Mouse (Mus musculus) liver, embryonic 16.5 days (tissue): ENCODE measurements around the gene Rdh7. TPM values are rescaled to one million over a fixed set of nuclear protein-coding genes. Genes with fewer than 3 reads are reported as not detected.
"Not testable (repeated sequence)": the region's sequence is repeated elsewhere in the genome, so short reads cannot be mapped to it uniquely, and the experiment has no call there.

Experiments
- ATAC-seq: fragments of 200-750 bp; cut with Nextera tagmentation; 2 replicates; pipeline ENCODE4 v1.8.0; 2017; ENCODE audit warnings: low read depth, mild to moderate bottlenecking, moderate number of reproducible peaks, moderate library complexity
- H3K27ac ChIP-seq: fragments of 300-500 bp; sonication (generic); 2 replicates; pipeline ENCODE4 v1.5.1; 2014; ENCODE audit warnings: mild to moderate bottlenecking, low read length
- H3K27me3 ChIP-seq: fragments of 300-500 bp; sonication (generic); 2 replicates; pipeline ENCODE4 v1.6.1; 2014; ENCODE audit warnings: low read depth, low read length, mixed read lengths; ENCODE audit not compliant: control insufficient read depth, insufficient read depth
- H3K36me3 ChIP-seq: fragments of 300-500 bp; sonication (generic); 2 replicates; pipeline ENCODE4 v1.6.1; 2014; ENCODE audit warnings: mild to moderate bottlenecking; ENCODE audit not compliant: control insufficient read depth, insufficient read depth
- H3K4me1 ChIP-seq: fragments of 300-500 bp; sonication (generic); 2 replicates; pipeline ENCODE4 v1.6.1; 2014; ENCODE audit warnings: low read depth, low read length, mixed read lengths; ENCODE audit not compliant: control insufficient read depth
- H3K4me2 ChIP-seq: fragments of 300-500 bp; sonication (generic); 2 replicates; pipeline ENCODE4 v1.6.1; 2014; ENCODE audit warnings: low read depth, low read length, mixed read lengths
- H3K4me3 ChIP-seq: fragments of 300-500 bp; sonication (generic); 2 replicates; pipeline ENCODE4 v1.5.1; 2014; ENCODE audit warnings: low read depth, mild to moderate bottlenecking, low read length
- H3K9ac ChIP-seq: fragments of 300-500 bp; sonication (generic); 2 replicates; pipeline ENCODE4 v1.6.1; 2014; ENCODE audit warnings: low read depth, low read length
- H3K9me3 ChIP-seq: fragments of 300-500 bp; sonication (generic); replicated peaks from 2 replicates; pipeline ENCODE4 v1.6.1; 2016; ENCODE audit warnings: low read length; ENCODE audit not compliant: control insufficient read depth
- WGBS: fragments of 180-500 bp; shearing (Covaris S2); extraction: QIAGEN DNeasy Blood & Tissue Kit; methylation state at CpG from one replicate; pipeline ENCODE4 v1.1.7; 2014; ENCODE audit not compliant: insufficient replicate concordance; 5-methylcytosine and 5-hydroxymethylcytosine counted together
- polyA plus RNA-seq: library from polyadenylated mRNA; unstranded; fragments of >200 nt; fragmentation: Nextera tagmentation; extraction: Ambion mirVana; gene quantifications from 2 replicates; pipeline ENCODE4 v1.2.1, GENCODE M21; 2015

The Rdh7 gene
- polyA plus RNA-seq, 1 experiment from 2014 or later: 33.3 TPM

DNA sequence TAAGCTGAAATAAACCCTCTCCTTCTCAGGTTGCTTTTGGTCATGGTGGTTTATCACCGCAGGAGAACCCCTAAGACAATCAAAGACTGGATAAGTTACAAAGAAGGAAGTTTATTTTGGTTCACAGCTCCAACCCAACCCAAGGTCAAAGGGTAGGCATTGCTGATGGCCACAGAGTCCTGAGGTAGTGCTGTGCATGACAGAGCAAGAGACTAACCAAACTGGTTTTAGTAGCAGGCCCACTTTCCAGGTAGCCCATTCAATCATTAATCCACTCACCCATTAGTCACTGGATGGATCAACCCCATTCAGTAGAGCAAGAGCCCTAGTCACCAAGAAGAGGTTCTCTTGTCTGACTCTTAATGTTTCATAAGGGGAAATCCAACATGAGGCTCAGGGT lies 33.6 kb upstream of the Rdh7 start:
- ATAC-seq: no peak
- Histone ChIP-seq H3K9ac (no peak overlapping the region), H3K27ac (no peak overlapping the region), H3K36me3 (no peaks in the 10 kb centered on the region), H3K27me3 (no peaks in the 10 kb centered on the region), H3K4me2 (no peak overlapping the region), H3K4me3 (no peak overlapping the region), H3K4me1 (no peaks in the 10 kb centered on the region), H3K9me3 (no peaks in the 10 kb centered on the region)
- WGBS: 77% methylated on average over 1 of the region's 1 CpGs

GRCm38 (mm10) chr10:127917651-127918050 lies 29.0 kb upstream of the Rdh7 start:
- Histone ChIP-seq H3K27ac (no peak overlapping the region), H3K9me3 (no peaks in the 10 kb centered on the region), H3K4me1 (no peaks in the 10 kb centered on the region), H3K36me3 (no peaks in the 10 kb centered on the region), H3K9ac (no peak overlapping the region), H3K27me3 (no peaks in the 10 kb centered on the region), H3K4me2 (no peak overlapping the region), H3K4me3 (no peak overlapping the region)
- WGBS: 78% methylated on average over 5 of the region's 5 CpGs
- ATAC-seq: no peak

- whole genome bisulfite sequencing: 58% methylated on average over 3 of the region's 3 CpGs
- H3K9me3 ChIP-seq, H3K36me3 ChIP-seq, H3K9ac ChIP-seq, H3K27ac ChIP-seq, H3K4me2 ChIP-seq, H3K4me3 ChIP-seq, H3K4me1 ChIP-seq, ATAC-seq, H3K27me3 ChIP-seq: not testable (repeated sequence)
Measured at GRCm38 (mm10) chr10:127917183-127917582, 28.6 kb upstream of the Rdh7 start.

GRCm38 (mm10) chr10:127915578-127915977 lies 27.0 kb upstream of the Rdh7 start:
- Histone ChIP-seq H3K4me1 (no peaks in the 10 kb centered on the region), H3K36me3 (no peaks in the 10 kb centered on the region), H3K9me3 (no peaks in the 10 kb centered on the region), H3K4me3 (no peak overlapping the region), H3K27me3 (no peaks in the 10 kb centered on the region), H3K27ac (no peak overlapping the region), H3K4me2 (no peak overlapping the region), H3K9ac (no peak overlapping the region)
- WGBS: 57% methylated on average over 1 of the region's 1 CpGs
- ATAC-seq: no peak

DNA sequence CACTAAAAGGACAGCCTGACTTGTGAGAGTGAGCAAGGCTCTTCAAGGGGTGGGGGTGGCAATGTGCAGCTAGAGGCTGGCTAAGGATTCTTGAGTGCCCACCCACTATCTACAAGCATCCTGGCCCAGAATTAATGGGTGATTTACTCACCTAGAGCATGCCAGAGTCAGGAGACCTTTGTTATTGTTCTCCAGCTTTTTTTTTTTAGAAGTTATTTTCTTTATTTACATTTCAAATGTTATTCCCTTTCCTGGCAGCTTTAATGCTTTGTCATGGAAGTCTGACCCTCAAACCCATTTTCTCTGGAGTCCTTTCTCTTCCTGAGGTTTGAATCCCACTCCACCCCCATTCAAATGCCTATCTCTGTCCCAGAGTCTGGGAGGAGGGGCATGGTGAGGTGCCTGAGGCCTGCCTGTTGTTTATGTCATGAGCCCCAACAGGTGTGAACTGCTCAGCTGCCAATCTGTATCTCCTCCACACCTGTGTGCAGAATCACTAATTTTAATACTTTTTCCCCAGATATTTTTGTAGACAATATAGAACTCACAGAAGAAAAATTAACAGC lies 18.9 kb upstream of the Rdh7 start:
- Histone ChIP-seq H3K4me1 (no peaks in the 10 kb centered on the region), H3K27ac (no peak overlapping the region), H3K9me3 (no peaks in the 10 kb centered on the region), H3K36me3 (no peaks in the 10 kb centered on the region), H3K27me3 (no peaks in the 10 kb centered on the region), H3K4me3 (no peak overlapping the region), H3K4me2 (no peak overlapping the region), H3K9ac (no peak overlapping the region)
- ATAC-seq: no peak

- 65% methylated on average over 2 of the region's 2 CpGs for WGBS
- Histone ChIP-seq H3K4me1 (no peaks in the 10 kb centered on the region), H3K36me3 (no peaks in the 10 kb centered on the region), H3K9me3 (no peaks in the 10 kb centered on the region), H3K4me2 (no peak overlapping the region), H3K9ac (no peak overlapping the region), H3K27ac (no peak overlapping the region), H3K27me3 (no peaks in the 10 kb centered on the region), H3K4me3 (no peak overlapping the region)
- no peak for ATAC-seq
Measured at GRCm38 (mm10) chr10:127906138-127906537, 17.5 kb upstream of the Rdh7 start.

DNA sequence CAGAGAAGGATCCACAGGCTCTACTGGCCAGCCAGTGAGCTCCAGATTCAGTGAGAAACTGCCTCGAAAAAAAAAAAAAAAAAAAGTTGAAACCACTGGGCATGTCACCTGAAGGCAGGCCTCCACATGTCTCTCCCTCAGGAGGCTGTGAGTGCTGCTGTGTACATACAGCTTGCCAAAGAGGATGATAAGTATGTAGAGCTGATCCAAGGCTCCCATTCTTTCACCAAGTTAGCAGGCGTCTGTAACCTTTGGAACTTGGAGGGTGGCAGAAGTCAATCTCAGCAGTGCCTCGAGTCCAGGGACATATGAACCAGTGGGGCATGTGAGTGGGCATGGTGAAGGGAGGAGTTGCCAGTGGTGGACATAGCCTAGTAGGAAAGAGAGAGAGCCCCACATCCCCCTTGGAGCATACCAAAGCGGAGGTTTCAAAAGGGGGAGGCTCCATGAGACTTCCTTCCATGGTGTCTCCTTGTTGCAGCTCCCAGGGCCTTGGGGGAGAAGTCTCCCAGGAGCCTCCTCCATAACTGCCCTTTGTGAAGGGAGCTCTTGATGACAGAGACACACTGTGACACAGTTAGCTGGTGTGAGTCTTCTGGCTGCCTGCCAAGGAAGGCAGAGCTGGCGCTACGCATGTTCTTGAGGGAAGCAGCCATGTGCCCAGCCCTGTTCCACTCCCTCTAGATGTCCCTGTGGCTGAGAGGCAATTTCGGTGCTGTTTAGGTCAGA lies 16.3 kb upstream of the Rdh7 start:
- Histone ChIP-seq H3K27me3 (no peaks in the 10 kb centered on the region), H3K4me2 (no peak overlapping the region), H3K27ac (no peak overlapping the region), H3K36me3 (no peaks in the 10 kb centered on the region), H3K9me3 (no peaks in the 10 kb centered on the region), H3K4me3 (no peak overlapping the region), H3K4me1 (no peaks in the 10 kb centered on the region), H3K9ac (no peak overlapping the region)
- WGBS: 58% methylated on average over 7 of the region's 7 CpGs
- no peak for ATAC-seq

- Histone ChIP-seq H3K36me3 (no peaks in the 10 kb centered on the region), H3K4me1 (no peaks in the 10 kb centered on the region), H3K9ac (no peak overlapping the region), H3K9me3 (no peaks in the 10 kb centered on the region), H3K27me3 (no peaks in the 10 kb centered on the region), H3K4me2 (no peak overlapping the region), H3K27ac (no peak overlapping the region), H3K4me3 (no peak overlapping the region)
- ATAC-seq: no peak
- WGBS: 20% methylated on average over 1 of the region's 1 CpGs
Measured at GRCm38 (mm10) chr10:127903116-127903515, 14.5 kb upstream of the Rdh7 start.

DNA sequence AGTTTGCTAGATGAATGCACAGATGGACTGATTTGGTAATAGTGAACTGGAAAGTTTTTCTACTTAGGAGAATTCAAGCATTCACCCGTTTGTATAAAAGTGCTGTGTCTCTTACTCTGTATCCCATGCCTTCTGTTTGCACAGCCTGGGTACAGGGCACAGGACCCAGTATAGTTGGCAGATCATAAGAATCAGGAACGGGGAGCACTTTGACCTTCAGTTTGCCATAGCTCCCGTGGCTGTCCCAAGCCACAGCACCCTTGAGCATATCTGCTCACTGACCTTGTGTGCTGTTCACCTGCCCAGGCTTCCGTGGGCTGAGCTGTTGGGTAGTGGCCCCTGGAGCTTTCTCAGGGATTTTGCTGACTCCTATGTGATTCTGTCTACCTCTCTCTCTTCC lies 13.1 kb upstream of the Rdh7 start:
- no peaks in the 10 kb centered on the region for H3K4me1 ChIP-seq
- no peak overlapping the region for H3K27ac ChIP-seq
- no peaks in the 10 kb centered on the region for H3K27me3 ChIP-seq
- no peaks in the 10 kb centered on the region for H3K9me3 ChIP-seq
- H3K4me2 ChIP-seq: no peak overlapping the region
- 54% methylated on average over 4 of the region's 4 CpGs for WGBS
- no peak for ATAC-seq
- H3K4me3 ChIP-seq: no peak overlapping the region
- H3K36me3 ChIP-seq: no peaks in the 10 kb centered on the region
- H3K9ac ChIP-seq: no peak overlapping the region
